Mouse (Mus musculus) layer of hippocampus, postnatal 14 days (tissue): ENCODE measurements around the gene Lgr4. TPM values are rescaled to one million over a fixed set of nuclear protein-coding genes. Genes with fewer than 3 reads are reported as not detected.
A peak's percentile ranks its signal among the peaks of the same experiment; 100 is the strongest.

ENCODE experiments used
- DNase-seq, 2 experiments: peaks; one replicate each; pipeline ENCODE4 v3.0.0; 2021 to 2022; ENCODE audit warnings: low spot score in 2 of 2, mixed read lengths in 1 of 2
- total RNA-seq, 2 experiments: library from RNA; stranded (reverse); gene quantifications; 2 replicates each; pipeline ENCODE4 v1.2.3; 2021

Gene Lgr4
- total RNA-seq, 2 experiments from 2014 or later = 26.0 to 26.7 TPM

GRCm38 (mm10) chr2:109974807-109975206 is 57.4 kb downstream of the Lgr4 start:
- DNase-seq = no peak

GRCm38 (mm10) chr2:109976181-109976580 is 58.7 kb downstream of the Lgr4 start:
- DNase-seq = no peak

- DNase-seq = no peak
Measured at GRCm38 (mm10) chr2:109977322-109977721, 59.9 kb downstream of the Lgr4 start.

GRCm38 (mm10) chr2:109979209-109979608 is 61.8 kb downstream of the Lgr4 start:
- DNase-seq = no peak

GRCm38 (mm10) chr2:109983435-109983834 is 66.0 kb downstream of the Lgr4 start:
- DNase-seq = no peak

- no peak for DNase-seq
Measured at GRCm38 (mm10) chr2:109984930-109985329, 67.5 kb downstream of the Lgr4 start.

GRCm38 (mm10) chr2:109985560-109985959 is 68.1 kb downstream of the Lgr4 start:
- no peak for DNase-seq

- DNase-seq = no peak
Measured at GRCm38 (mm10) chr2:109986036-109986785, 68.8 kb downstream of the Lgr4 start.

GRCm38 (mm10) chr2:109987946-109988345 is 70.5 kb downstream of the Lgr4 start:
- DNase-seq = no peak

- DNase-seq = no peak
Measured at GRCm38 (mm10) chr2:109989196-109989595, 71.7 kb downstream of the Lgr4 start.

GRCm38 (mm10) chr2:109989679-109990473 is 72.4 kb downstream of the Lgr4 start:
- no peak for DNase-seq

- no peak for DNase-seq
Measured at GRCm38 (mm10) chr2:109991754-109992153, 74.3 kb downstream of the Lgr4 start.

- no peak for DNase-seq
Measured at GRCm38 (mm10) chr2:109992448-109993073, 75.1 kb downstream of the Lgr4 start.

- DNase-seq = no peak
Measured at GRCm38 (mm10) chr2:109993404-109993803, 76.0 kb downstream of the Lgr4 start.

- no peak for DNase-seq
Measured at GRCm38 (mm10) chr2:109995061-109995460, 77.6 kb downstream of the Lgr4 start.

- DNase-seq = no peak
Measured at GRCm38 (mm10) chr2:109996411-109996810, 79.0 kb downstream of the Lgr4 start.

- no peak for DNase-seq
Measured at GRCm38 (mm10) chr2:110004668-110005067, 87.2 kb downstream of the Lgr4 start.

- peak; percentile 22 to 64 for DNase-seq
Measured at GRCm38 (mm10) chr2:110005164-110005563, 87.7 kb downstream of the Lgr4 start.

GRCm38 (mm10) chr2:110005596-110006239 is 88.3 kb downstream of the Lgr4 start:
- DNase-seq = no peak

GRCm38 (mm10) chr2:110007423-110008267 is 90.2 kb downstream of the Lgr4 start:
- no peak for DNase-seq
